Mouse (Mus musculus) bone marrow, adult 2 months (tissue): ENCODE measurements around the gene Tert. TPM values are rescaled to one million over a fixed set of nuclear protein-coding genes. Genes with fewer than 3 reads are reported as not detected.

ENCODE experiments used
- H3K27ac ChIP-seq: fragments of 200-500 bp; 2 replicates; pipeline ENCODE4 v1.5.1; 2012; ENCODE audit warnings: low read depth, mild to moderate bottlenecking, control low read depth, inconsistent platforms, low read length; ENCODE audit not compliant: control insufficient read depth, poor library complexity, insufficient read depth
- H3K4me1 ChIP-seq: fragments of 200-500 bp; 2 replicates; pipeline ENCODE4 v1.6.1; 2011; ENCODE audit warnings: low read length; ENCODE audit not compliant: control insufficient read depth, insufficient read depth
- H3K4me3 ChIP-seq: fragments of 200-500 bp; replicated peaks from 2 replicates; pipeline ENCODE3; 2011; ENCODE audit warnings: mild to moderate bottlenecking, low read depth, low read length, control low read depth; ENCODE audit not compliant: control insufficient read depth
- CTCF ChIP-seq: fragments of 200-500 bp; IDR thresholded peaks from 2 replicates; pipeline ENCODE4 v1.5.1; 2011; ENCODE audit warnings: low read length, control low read depth; ENCODE audit not compliant: control insufficient read depth, insufficient read depth
- POLR2A ChIP-seq: fragments of 200-500 bp; IDR thresholded peaks from 2 replicates; pipeline ENCODE4 v1.6.1; 2011; ENCODE audit warnings: low read depth, mild to moderate bottlenecking, control low read depth, low read length, borderline replicate concordance; ENCODE audit not compliant: control insufficient read depth
- WGBS: fragments of 180-500 bp; shearing (Covaris S2); methylation state at CpG from one replicate; pipeline ENCODE4 v1.1.7; 2018; 5-methylcytosine and 5-hydroxymethylcytosine counted together
- polyA plus RNA-seq: library from polyadenylated mRNA; stranded (reverse); fragments of >200 nt; gene quantifications from 2 replicates; pipeline ENCODE4 v1.2.4, GENCODE M21; 2011; ENCODE audit warnings: low replicate concordance; ENCODE audit not compliant: missing spikeins, insufficient read depth, insufficient read length

Tert gene
- polyA plus RNA-seq, 1 experiment = 0.95 TPM

- 40% methylated on average over 6 of the region's 6 CpGs for WGBS
- TF ChIP-seq POLR2A (no peak), CTCF (peak; percentile 87)
- no peak overlapping the region for H3K27ac ChIP-seq
- no peak overlapping the region for H3K4me3 ChIP-seq
- no peaks in the 10 kb centered on the region for H3K4me1 ChIP-seq
Observed at GRCm38 (mm10) chr13:73646397-73647087, 19.8 kb downstream of the Tert start.

- 72% methylated on average over 3 of the region's 3 CpGs for WGBS
- Histone ChIP-seq H3K27ac (no peak overlapping the region), H3K4me1 (no peaks in the 10 kb centered on the region), H3K4me3 (no peak overlapping the region)
- TF ChIP-seq POLR2A = no peak
Observed at GRCm38 (mm10) chr13:73653266-73653665, 26.6 kb downstream of the Tert start.

- TF ChIP-seq POLR2A (no peak), CTCF (no peak)
- WGBS = 63% methylated on average over 3 of the region's 3 CpGs
- Histone ChIP-seq H3K27ac (no peak overlapping the region), H3K4me3 (no peak overlapping the region), H3K4me1 (no peaks in the 10 kb centered on the region)
Observed at GRCm38 (mm10) chr13:73654976-73655375, 28.3 kb downstream of the Tert start.

GRCm38 (mm10) chr13:73658953-73659352 lies 32.2 kb downstream of the Tert start:
- TF ChIP-seq POLR2A = no peak
- no peak for TF ChIP-seq CTCF
- H3K27ac ChIP-seq = no peak overlapping the region
- H3K4me1 ChIP-seq = no peaks in the 10 kb centered on the region
- 54% methylated on average over 2 of the region's 2 CpGs for WGBS
- H3K4me3 ChIP-seq = no peak overlapping the region

- no peak overlapping the region for H3K27ac ChIP-seq
- 74% methylated on average over 2 of the region's 2 CpGs for WGBS
- TF ChIP-seq POLR2A (no peak), CTCF (no peak)
- H3K4me1 ChIP-seq = no peaks in the 10 kb centered on the region
- no peak overlapping the region for H3K4me3 ChIP-seq
Observed at GRCm38 (mm10) chr13:73660163-73660695, 33.5 kb downstream of the Tert start.

GRCm38 (mm10) chr13:73675161-73675560 lies 48.5 kb downstream of the Tert start:
- H3K27ac ChIP-seq = no peak overlapping the region
- TF ChIP-seq CTCF (no peak), POLR2A (no peak)
- WGBS = 87% methylated on average over 7 of the region's 7 CpGs

GRCm38 (mm10) chr13:73677853-73678252 lies 51.1 kb downstream of the Tert start, which contains the start of gene Slc6a18:
TSS of gene Slc6a18 (minus strand) at chr13:73678023.
- Histone ChIP-seq H3K27ac (no peak within 1 kb of the TSS), H3K4me1 (no peaks in the 10 kb centered on the region), H3K4me3 (no peak within 1 kb of the TSS)
- WGBS = 69% methylated on average over 3 of the region's 3 CpGs
- no peak for TF ChIP-seq CTCF
- TF ChIP-seq POLR2A = no peak

More at GRCm38 (mm10) chr13:73675161-73675560, 48.5 kb downstream of the Tert start:
- no peak overlapping the region for H3K4me3 ChIP-seq
- no peaks in the 10 kb centered on the region for H3K4me1 ChIP-seq

- Histone ChIP-seq H3K27ac (no peak overlapping the region), H3K4me3 (no peak overlapping the region), H3K4me1 (peaks cover 4% of the 10 kb centered on the region; the same call in 1 of the 2 replicates)
- WGBS = 67% methylated on average over 2 of the region's 2 CpGs
- TF ChIP-seq POLR2A = no peak
- no peak for TF ChIP-seq CTCF
Observed at GRCm38 (mm10) chr13:73679311-73679710, 52.6 kb downstream of the Tert start.
